Mouse (Mus musculus): ENCODE data around the gene Ube2h. TPM values are rescaled to one million over a fixed set of nuclear protein-coding genes. Genes with fewer than 3 reads are reported as not detected.
A peak's percentile ranks its signal among the peaks of the same experiment; 100 is the strongest.

Ube2h gene
- total and polyA plus RNA-seq, 2 experiments from 2014 or later = 30.4 to 31.9 TPM

GRCm38 (mm10) chr6:30257962-30258361 is 46.4 kb downstream of the Ube2h start:
- ATAC-seq (ENCODE audit: insufficient read depth, low read depth) (no peak), DNase-seq (ENCODE audit: low spot score) (no peak)
- Histone ChIP-seq H3K9me3 (replicated peaks; ENCODE audit: control insufficient read depth, low read length) (no peaks in the 10 kb centered on the region), H3K9ac (replicated peaks; ENCODE audit: low read depth, low read length) (no peak overlapping the region), H3K4me2 (ENCODE audit: low read depth, low read length) (no peak overlapping the region), H3K27ac (ENCODE audit: low read depth) (no peak overlapping the region), H3K36me3 (replicated peaks; ENCODE audit: control insufficient read depth, insufficient read depth, low read length) (peaks cover 57% of the 10 kb centered on the region), H3K4me1 (ENCODE audit: control insufficient read depth, insufficient read depth) (peaks cover 7% of the 10 kb centered on the region; the same call in 1 of the 2 replicates), H3K27me3 (ENCODE audit: control insufficient read depth, insufficient read depth, low read length) (no peaks in the 10 kb centered on the region), H3K4me3 (ENCODE audit: low read depth, low read length) (no peak overlapping the region)
- TF ChIP-seq EP300 (IDR thresholded peaks at IDR 0.05; ENCODE audit: low read depth) = no peak
- no peak for TF ChIP-seq CTCF (IDR thresholded peaks at IDR 0.05; ENCODE audit: low read depth)
- 68% methylated on average over 1 of the region's 1 CpGs for WGBS

- Histone ChIP-seq H3K9me3 (replicated peaks; ENCODE audit: control insufficient read depth, low read length) (no peaks in the 10 kb centered on the region), H3K4me1 (ENCODE audit: control insufficient read depth, insufficient read depth) (peaks cover 13% of the 10 kb centered on the region; the same call in 1 of the 2 replicates), H3K9ac (replicated peaks; ENCODE audit: low read depth, low read length) (no peak overlapping the region), H3K4me2 (ENCODE audit: low read depth, low read length) (no peak overlapping the region), H3K36me3 (replicated peaks; ENCODE audit: control insufficient read depth, insufficient read depth, low read length) (peaks cover 61% of the 10 kb centered on the region), H3K27me3 (ENCODE audit: control insufficient read depth, insufficient read depth, low read length) (no peaks in the 10 kb centered on the region), H3K4me3 (ENCODE audit: low read depth, low read length) (no peak overlapping the region), H3K27ac (ENCODE audit: low read depth) (no peak overlapping the region)
- TF ChIP-seq CTCF (IDR thresholded peaks at IDR 0.05; ENCODE audit: low read depth) (no peak), EP300 (IDR thresholded peaks at IDR 0.05; ENCODE audit: low read depth) (no peak)
- ATAC-seq (ENCODE audit: insufficient read depth, low read depth) = no peak
- 67% methylated on average over 1 of the region's 1 CpGs for WGBS
- DNase-seq (ENCODE audit: low spot score) = no peak
Observed at GRCm38 (mm10) chr6:30255846-30256245, 48.5 kb downstream of the Ube2h start.

GRCm38 (mm10) chr6:30252271-30253010 is 51.9 kb downstream of the Ube2h start:
- Histone ChIP-seq H3K9me3 (replicated peaks; ENCODE audit: control insufficient read depth, low read length) (no peaks in the 10 kb centered on the region), H3K4me3 (ENCODE audit: low read depth, low read length) (no peak overlapping the region), H3K36me3 (replicated peaks; ENCODE audit: control insufficient read depth, insufficient read depth, low read length) (peaks cover 31% of the 10 kb centered on the region), H3K4me2 (ENCODE audit: low read depth, low read length) (no peak overlapping the region), H3K9ac (replicated peaks; ENCODE audit: low read depth, low read length) (no peak overlapping the region), H3K27ac (ENCODE audit: low read depth) (peak overlapping the region; percentile 61; the same call in 1 of the 2 replicates), H3K4me1 (ENCODE audit: control insufficient read depth, insufficient read depth) (peaks cover 13% of the 10 kb centered on the region; the same call in 1 of the 2 replicates), H3K27me3 (ENCODE audit: control insufficient read depth, insufficient read depth, low read length) (no peaks in the 10 kb centered on the region)
- 53% methylated on average over 5 of the region's 5 CpGs for WGBS
- ATAC-seq (ENCODE audit: insufficient read depth, low read depth) = peak; percentile 27; the same call in 1 of the 2 replicates
- DNase-seq (ENCODE audit: low spot score) = no peak
- no peak for TF ChIP-seq EP300 (IDR thresholded peaks at IDR 0.05; ENCODE audit: low read depth)
- no peak for TF ChIP-seq CTCF (IDR thresholded peaks at IDR 0.05; ENCODE audit: low read depth)

- TF ChIP-seq CTCF (IDR thresholded peaks at IDR 0.05; ENCODE audit: low read depth) = no peak
- TF ChIP-seq EP300 (IDR thresholded peaks at IDR 0.05; ENCODE audit: low read depth) = no peak
Observed at GRCm38 (mm10) chr6:30248708-30249107, 55.6 kb downstream of the Ube2h start.

GRCm38 (mm10) chr6:30245940-30246339 is 58.4 kb downstream of the Ube2h start:
- Histone ChIP-seq H3K36me3 (replicated peaks; ENCODE audit: control insufficient read depth, insufficient read depth, low read length) (peaks cover 11% of the 10 kb centered on the region), H3K27ac (ENCODE audit: low read depth) (no peak overlapping the region), H3K27me3 (ENCODE audit: control insufficient read depth, insufficient read depth, low read length) (no peaks in the 10 kb centered on the region), H3K4me3 (ENCODE audit: low read depth, low read length) (no peak overlapping the region), H3K4me1 (ENCODE audit: control insufficient read depth, insufficient read depth) (0 out of 2 replicates have a peak, but pooled peaks cover 5% of the 10 kb centered on the region), H3K9me3 (replicated peaks; ENCODE audit: control insufficient read depth, low read length) (no peaks in the 10 kb centered on the region), H3K9ac (replicated peaks; ENCODE audit: low read depth, low read length) (no peak overlapping the region), H3K4me2 (ENCODE audit: low read depth, low read length) (no peak overlapping the region)
- ATAC-seq (ENCODE audit: insufficient read depth, low read depth) (no peak), DNase-seq (ENCODE audit: low spot score) (no peak)
- TF ChIP-seq CTCF (IDR thresholded peaks at IDR 0.05; ENCODE audit: low read depth) (no peak), EP300 (IDR thresholded peaks at IDR 0.05; ENCODE audit: low read depth) (no peak)
- WGBS = 52% methylated on average over 5 of the region's 5 CpGs

More at GRCm38 (mm10) chr6:30248708-30249107, 55.6 kb downstream of the Ube2h start:
- Histone ChIP-seq H3K27me3 (ENCODE audit: control insufficient read depth, insufficient read depth, low read length) (no peaks in the 10 kb centered on the region), H3K4me3 (ENCODE audit: low read depth, low read length) (no peak overlapping the region), H3K4me2 (ENCODE audit: low read depth, low read length) (no peak overlapping the region), H3K4me1 (ENCODE audit: control insufficient read depth, insufficient read depth) (peaks cover 15% of the 10 kb centered on the region; the same call in 1 of the 2 replicates), H3K9me3 (replicated peaks; ENCODE audit: control insufficient read depth, low read length) (no peaks in the 10 kb centered on the region), H3K27ac (ENCODE audit: low read depth) (no peak overlapping the region), H3K9ac (replicated peaks; ENCODE audit: low read depth, low read length) (no peak overlapping the region), H3K36me3 (replicated peaks; ENCODE audit: control insufficient read depth, insufficient read depth, low read length) (peaks cover 21% of the 10 kb centered on the region)
- 64% methylated on average over 3 of the region's 3 CpGs for WGBS
- no peak for ATAC-seq (ENCODE audit: insufficient read depth, low read depth)
- DNase-seq (ENCODE audit: low spot score) = no peak
